In the genomic region with DNA sequence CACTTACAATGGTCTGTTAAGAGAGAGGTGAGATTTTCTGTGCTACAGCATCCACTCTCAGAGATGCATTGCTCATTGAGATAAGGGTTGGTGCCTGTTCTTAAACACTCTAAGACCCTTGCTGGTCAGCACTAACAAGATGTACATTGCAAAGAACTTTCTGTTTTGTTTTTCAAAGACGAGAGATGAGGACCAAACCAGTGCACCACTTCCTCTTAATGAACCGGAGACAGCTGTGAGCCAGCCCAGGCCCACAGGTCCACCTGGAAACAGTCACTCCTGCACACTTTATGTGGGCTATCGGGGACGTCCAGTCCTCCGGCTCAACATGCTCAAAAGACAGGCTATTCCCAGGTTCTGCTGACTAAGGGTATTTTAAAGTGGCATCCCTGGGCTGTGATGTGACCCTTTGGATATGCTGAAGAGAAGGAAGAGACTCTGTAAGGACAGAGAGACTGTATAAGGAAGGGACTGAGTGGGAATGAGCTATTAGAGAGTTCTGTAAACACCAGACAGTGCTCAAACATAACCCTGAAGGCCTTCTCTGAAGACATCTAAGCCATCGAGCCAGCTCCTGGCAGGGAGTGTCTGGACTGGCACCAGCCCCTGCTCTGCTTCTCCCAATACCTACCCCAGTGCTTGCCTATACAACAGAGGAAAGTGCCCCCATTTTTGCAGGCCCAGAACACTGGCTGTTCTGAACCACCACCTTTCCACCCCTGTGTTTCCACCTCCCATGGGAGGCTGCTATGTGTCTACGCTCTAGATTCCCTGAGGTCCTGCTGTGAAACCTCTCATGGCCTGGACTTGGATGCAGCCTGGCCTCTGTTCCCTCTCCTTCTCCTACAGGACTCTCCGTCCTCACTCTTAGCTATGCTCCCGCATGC, we compare ENCODE assay signal across 18 mouse cellular contexts. TPM values are rescaled to one million over a fixed set of nuclear protein-coding genes. Genes with fewer than 3 reads are reported as not detected.
A peak's percentile ranks its signal among the peaks of the same experiment; 100 is the strongest.
DNase-seq lines count a peak whose midpoint lies in the region; ATAC-seq lines count a peak whose summit lies in the region.
"Had no signal": no experiment of that assay in that cellular context is flagged by ENCODE, and none has a peak within 500 bp of the region (broad histone marks: within the 10 kb centered on the region; RNA-seq: fewer than 3 reads in every experiment).

No protein-coding gene starts in this region.

- H3K9ac ChIP-seq in kidney, embryonic 14.5 days (ENCODE audit: low read depth, low read length): no peak overlapping the region
- H3K9ac ChIP-seq: forebrain, embryonic 12.5 days; midbrain, embryonic 15.5 days; stomach, embryonic 15.5 days had no signal

- H3K27ac ChIP-seq in macrophage: peak overlapping the region; percentile 73
- no peak overlapping the region for H3K27ac ChIP-seq in kidney, embryonic 14.5 days (ENCODE audit: low read depth, low read length)
- H3K27ac ChIP-seq: forebrain, embryonic 12.5 days; midbrain, embryonic 15.5 days; stomach, embryonic 15.5 days had no signal

- no peak overlapping the region for H3K4me2 ChIP-seq in kidney, embryonic 14.5 days (replicated peaks; ENCODE audit: low read depth, low read length)
- H3K4me2 ChIP-seq: forebrain, embryonic 12.5 days; midbrain, embryonic 15.5 days; stomach, embryonic 15.5 days had no signal

- H3K4me3 ChIP-seq in macrophage (ENCODE audit: inconsistent target): no peak overlapping the region
- no peak overlapping the region for H3K4me3 ChIP-seq in kidney, embryonic 14.5 days (ENCODE audit: low read length)
- H3K4me3 ChIP-seq: forebrain, embryonic 12.5 days; midbrain, embryonic 15.5 days; stomach, embryonic 15.5 days had no signal

- peak; percentile 68 for ATAC-seq in activated CD4-positive, CD25-positive, alpha-beta regulatory T cell, adult 4 months
- ATAC-seq in kidney, embryonic 14.5 days (ENCODE audit: low FRiP score, low TSS enrichment): no peak
- ATAC-seq: hindbrain, embryonic 16.5 days; midbrain, embryonic 15.5 days had no signal

- no peaks in the 10 kb centered on the region for H3K79me2 ChIP-seq in macrophage (ENCODE audit: inconsistent target)

- H3K9me3 ChIP-seq in kidney, embryonic 14.5 days (ENCODE audit: control insufficient read depth, low read length): no peaks in the 10 kb centered on the region
- H3K9me3 ChIP-seq: forebrain, embryonic 12.5 days; midbrain, embryonic 15.5 days; stomach, embryonic 15.5 days had no signal

- no peaks in the 10 kb centered on the region for H3K27me3 ChIP-seq in kidney, embryonic 14.5 days (ENCODE audit: control insufficient read depth, insufficient read depth, low read length)
- H3K27me3 ChIP-seq: forebrain, embryonic 12.5 days; midbrain, embryonic 15.5 days; stomach, embryonic 15.5 days had no signal

- no peaks in the 10 kb centered on the region for H3K36me3 ChIP-seq in macrophage (ENCODE audit: inconsistent target)
- H3K36me3 ChIP-seq in kidney, embryonic 14.5 days (ENCODE audit: control insufficient read depth, insufficient read depth, low read length): no peaks in the 10 kb centered on the region
- H3K36me3 ChIP-seq: forebrain, embryonic 12.5 days; midbrain, embryonic 15.5 days; stomach, embryonic 15.5 days had no signal

- H3K4me1 ChIP-seq in kidney, embryonic 14.5 days (ENCODE audit: control insufficient read depth, insufficient read depth, low read length): no peaks in the 10 kb centered on the region
- H3K4me1 ChIP-seq: forebrain, embryonic 12.5 days; midbrain, embryonic 15.5 days; stomach, embryonic 15.5 days had no signal

- WGBS in macrophage (ENCODE audit: missing documents): 47% methylated on average over 9 of the region's 9 CpGs
- WGBS in kidney, embryonic 14.5 days: 85% methylated on average over 9 of the region's 9 CpGs

- peak; percentile 61 to 63 for DNase-seq in cerebellum, postnatal 25 days
- no peak for DNase-seq in cerebellum, adult 8-10 months
- peak; percentile 79 for DNase-seq in A20 (ENCODE audit: low read depth, low spot score)
- no peak for DNase-seq in layer of hippocampus, postnatal 10 days (ENCODE audit: low spot score in 2 of 2)
- no peak for DNase-seq in right cerebral cortex, postnatal 10 days (ENCODE audit: low spot score in 2 of 2)
- DNase-seq: adrenal gland, postnatal 14 days; heart, postnatal 10 days; kidney, adult 9 months; lung, adult 18-20 months; right cerebral cortex, postnatal 4 days had no signal

RNA-seq across cellular contexts. Expression of a gene that starts 43.3 kb away (rescaled TPM):
- polyA plus RNA-seq in activated CD4-positive, CD25-positive, alpha-beta regulatory T cell, adult 4 months (2017; shearing (Covaris generic)): 100 to 1,000 TPM; 112 to 135 TPM
- 10 to 100 TPM in 15 of 26 experiments, 1 to 10 TPM in 11; 2.4 to 76.8 (median 12.6) TPM for total RNA-seq in macrophage (2018; cell fraction: chromatin; rRNA removed)
- 10 to 100 TPM in 25 of 26 experiments, 1 to 10 TPM in 1; 7.0 to 65.5 (median 17.4) TPM for total RNA-seq in macrophage (2018; cell fraction: cytosol; rRNA removed)
- 10 to 100 TPM in 16 of 26 experiments, 1 to 10 TPM in 10; 5.2 to 65.4 (median 12.5) TPM for total RNA-seq in macrophage (2018; cell fraction: nucleus; rRNA removed)
- 14.0 to 47.5 TPM (median 34.3 TPM) in 3 replicates for polyA plus RNA-seq in macrophage (2018)
- 10 to 100 TPM; 64.1 to 69.0 TPM for total RNA-seq in layer of hippocampus, postnatal 10 days (2021)
- polyA plus RNA-seq in kidney, embryonic 14.5 days (2014; fragmentation: Nextera tagmentation; extraction: Ambion mirVana): 46.1 and 53.0 TPM in 2 replicates

RNA-seq across cellular contexts. Expression of a gene that starts 57.4 kb away (rescaled TPM):
- polyA plus RNA-seq in activated CD4-positive, CD25-positive, alpha-beta regulatory T cell, adult 4 months (2017; shearing (Covaris generic)): 1 to 10 TPM; 3.4 TPM
- 10 to 100 TPM in 12 of 26 experiments, 1 to 10 TPM in 13, under 1 TPM in 1; 0.49 to 89.2 (median 7.3) TPM for total RNA-seq in macrophage (2018; cell fraction: chromatin; rRNA removed)
- total RNA-seq in macrophage (2018; cell fraction: cytosol; rRNA removed): 1 to 10 TPM in 16 of 26 experiments, under 1 TPM in 10; 0.56 to 9.1 (median 1.9) TPM
- 10 to 100 TPM in 9 of 26 experiments, 1 to 10 TPM in 12, under 1 TPM in 5; 0.23 to 35.5 (median 2.8) TPM for total RNA-seq in macrophage (2018; cell fraction: nucleus; rRNA removed)
- polyA plus RNA-seq in macrophage (2018): 3.7 to 7.8 TPM (median 6.6 TPM) in 3 replicates
- 10 to 100 TPM; 23.2 to 24.5 TPM for total RNA-seq in layer of hippocampus, postnatal 10 days (2021)
- 0.14 and 0.37 TPM in 2 replicates for polyA plus RNA-seq in kidney, embryonic 14.5 days (2014; fragmentation: Nextera tagmentation; extraction: Ambion mirVana)

RNA-seq across cellular contexts. Expression of a gene that starts 57.6 kb away (rescaled TPM):
- not detected for polyA plus RNA-seq in activated CD4-positive, CD25-positive, alpha-beta regulatory T cell, adult 4 months (2017; shearing (Covaris generic))
- total RNA-seq in macrophage (2018; cell fraction: chromatin; rRNA removed): not detected
- not detected for total RNA-seq in macrophage (2018; cell fraction: cytosol; rRNA removed)
- total RNA-seq in macrophage (2018; cell fraction: nucleus; rRNA removed): not detected
- not detected in 3 replicates for polyA plus RNA-seq in macrophage (2018)
- total RNA-seq in layer of hippocampus, postnatal 10 days (2021): under 1 TPM; 0.23 to 0.40 TPM
- polyA plus RNA-seq in kidney, embryonic 14.5 days (2014; fragmentation: Nextera tagmentation; extraction: Ambion mirVana): not detected in 2 replicates
- total RNA-seq: adrenal gland, postnatal 14 days; heart, postnatal 10 days had no signal
- polyA plus RNA-seq: C2C12; forebrain, embryonic 12.5 days; stomach, embryonic 15.5 days had no signal

Comparison
In these comparisons a context has a peak if more than half of its experiments do, and no peak if none do; other contexts are left out.
1. DNase-seq: peak in cerebellum, postnatal 25 days (2 of 2) and A20 (single experiment); none in cerebellum, adult 8-10 months (single experiment), layer of hippocampus, postnatal 10 days (0 of 2) and right cerebral cortex, postnatal 10 days (0 of 2).